Mouse (Mus musculus) skeletal muscle tissue, adult 2 months (tissue): ENCODE results near the gene Ffar2.

Source experiments
- DNase-seq: peaks from one replicate; pipeline ENCODE4 v3.0.0-alpha.2; 2012; ENCODE audit warnings: low read depth, low spot score

Gene Ffar2

GRCm38 (mm10) chr7:30769236-30769635 lies 54.3 kb downstream of the Ffar2 start:
- no peak for DNase-seq
